Mouse (Mus musculus) testis, adult 2 months (tissue): Measurements from ENCODE around the gene Sec24d. TPM values are rescaled to one million over a fixed set of nuclear protein-coding genes. Genes with fewer than 3 reads are reported as not detected.

Experiments
- H3K27ac ChIP-seq: fragments of 200-500 bp; 2 replicates; pipeline ENCODE4 v1.5.1; 2012; ENCODE audit warnings: low read depth, low read length; ENCODE audit not compliant: control insufficient read depth, insufficient read depth
- H3K27me3 ChIP-seq: fragments of 200-500 bp; 2 replicates; pipeline ENCODE4 v1.6.1; 2012; ENCODE audit warnings: mild to moderate bottlenecking, low read length, moderate library complexity; ENCODE audit not compliant: control insufficient read depth, insufficient read depth
- H3K36me3 ChIP-seq: fragments of 200-500 bp; 2 replicates; pipeline ENCODE4 v1.6.1; 2012; ENCODE audit warnings: mild to moderate bottlenecking, low read length; ENCODE audit not compliant: control insufficient read depth, insufficient read depth
- H3K4me1 ChIP-seq: fragments of 200-500 bp; 2 replicates; pipeline ENCODE4 v1.6.1; 2012; ENCODE audit warnings: low read length; ENCODE audit not compliant: control insufficient read depth, insufficient read depth
- H3K4me3 ChIP-seq: fragments of 200-500 bp; 2 replicates; pipeline ENCODE4 v1.5.1; 2012; ENCODE audit warnings: low read depth, mild to moderate bottlenecking, low read length, moderate library complexity, mixed read lengths; ENCODE audit not compliant: control insufficient read depth
- CTCF ChIP-seq: fragments of 200-500 bp; IDR thresholded peaks from 2 replicates; pipeline ENCODE4 v1.5.1; 2012; ENCODE audit warnings: low read depth, mild to moderate bottlenecking, inconsistent platforms, low read length, moderate library complexity; ENCODE audit not compliant: control insufficient read depth, insufficient read depth, insufficient replicate concordance
- POLR2A ChIP-seq: fragments of 200-500 bp; IDR thresholded peaks from 2 replicates; pipeline ENCODE4 v1.6.1; 2012; ENCODE audit warnings: low read depth, mild to moderate bottlenecking, inconsistent platforms, low read length, moderate library complexity; ENCODE audit not compliant: control insufficient read depth
- polyA plus RNA-seq: library from polyadenylated mRNA; depleted of rRNA; stranded (reverse); fragments of >200 nt; gene quantifications from 2 replicates; pipeline ENCODE4 v1.2.3, GENCODE M21; 2012

Sec24d gene
- polyA plus RNA-seq, 1 experiment = 3.3 TPM

GRCm38 (mm10) chr3:123267741-123268201, 516 bp downstream of the Sec24d start:
- Histone ChIP-seq H3K27me3 (no peaks in the 10 kb centered on the region), H3K27ac (peak overlapping the region; percentile 51), H3K4me3 (peak overlapping the region; percentile 92), H3K4me1 (peaks cover 9% of the 10 kb centered on the region), H3K36me3 (no peaks in the 10 kb centered on the region)
- TF ChIP-seq CTCF (no peak), POLR2A (peak; percentile 14; the same call in 1 of the 2 replicates)

- Histone ChIP-seq H3K36me3 (no peaks in the 10 kb centered on the region), H3K27ac (no peak overlapping the region), H3K4me3 (no peak overlapping the region), H3K27me3 (no peaks in the 10 kb centered on the region), H3K4me1 (no peaks in the 10 kb centered on the region)
- no peak for TF ChIP-seq POLR2A
- TF ChIP-seq CTCF = no peak
Observed at GRCm38 (mm10) chr3:123282866-123283615, 15.8 kb downstream of the Sec24d start.

- Histone ChIP-seq H3K27ac (no peak overlapping the region), H3K36me3 (no peaks in the 10 kb centered on the region), H3K27me3 (no peaks in the 10 kb centered on the region), H3K4me1 (no peaks in the 10 kb centered on the region), H3K4me3 (no peak overlapping the region)
- TF ChIP-seq CTCF = no peak
- no peak for TF ChIP-seq POLR2A
Observed at GRCm38 (mm10) chr3:123284284-123284683, 17.0 kb downstream of the Sec24d start.

- TF ChIP-seq CTCF (no peak), POLR2A (no peak)
Observed at GRCm38 (mm10) chr3:123285649-123286048, 18.4 kb downstream of the Sec24d start.

GRCm38 (mm10) chr3:123288856-123289570, 21.8 kb downstream of the Sec24d start:
- Histone ChIP-seq H3K4me3 (no peak overlapping the region), H3K4me1 (no peaks in the 10 kb centered on the region), H3K27me3 (no peaks in the 10 kb centered on the region), H3K36me3 (no peaks in the 10 kb centered on the region), H3K27ac (no peak overlapping the region)
- TF ChIP-seq CTCF (no peak), POLR2A (no peak)

More at GRCm38 (mm10) chr3:123285649-123286048, 18.4 kb downstream of the Sec24d start:
- Histone ChIP-seq H3K4me1 (no peaks in the 10 kb centered on the region), H3K36me3 (no peaks in the 10 kb centered on the region), H3K27me3 (no peaks in the 10 kb centered on the region), H3K4me3 (no peak overlapping the region), H3K27ac (no peak overlapping the region)

- Histone ChIP-seq H3K4me1 (no peaks in the 10 kb centered on the region), H3K27ac (no peak overlapping the region), H3K4me3 (no peak overlapping the region), H3K36me3 (no peaks in the 10 kb centered on the region), H3K27me3 (no peaks in the 10 kb centered on the region)
- TF ChIP-seq POLR2A (no peak), CTCF (no peak)
Observed at GRCm38 (mm10) chr3:123291670-123292069, 24.4 kb downstream of the Sec24d start.

- no peaks in the 10 kb centered on the region for H3K27me3 ChIP-seq
- H3K36me3 ChIP-seq = no peaks in the 10 kb centered on the region
- TF ChIP-seq CTCF = no peak
- TF ChIP-seq POLR2A = no peak
- no peaks in the 10 kb centered on the region for H3K4me1 ChIP-seq
- no peak overlapping the region for H3K27ac ChIP-seq
- H3K4me3 ChIP-seq = no peak overlapping the region
Observed at GRCm38 (mm10) chr3:123296654-123297053, 29.4 kb downstream of the Sec24d start.

GRCm38 (mm10) chr3:123298283-123298682, 31.0 kb downstream of the Sec24d start:
- H3K4me1 ChIP-seq = no peaks in the 10 kb centered on the region
- H3K27ac ChIP-seq = no peak overlapping the region
- H3K4me3 ChIP-seq = no peak overlapping the region
- no peaks in the 10 kb centered on the region for H3K36me3 ChIP-seq
- H3K27me3 ChIP-seq = no peaks in the 10 kb centered on the region
- TF ChIP-seq CTCF = no peak
- TF ChIP-seq POLR2A = no peak
